Mouse (Mus musculus) myocyte (in vitro differentiated cells): ENCODE measurements around the gene 1700025G04Rik.

Experiments
- E2F4 ChIP-seq: IDR thresholded peaks from one replicate; pipeline ENCODE4 v1.6.1; 2011; ENCODE audit warnings: mild to moderate bottlenecking, control low read depth, moderate library complexity; ENCODE audit not compliant: insufficient read depth
- MAX ChIP-seq: IDR thresholded peaks from one replicate; pipeline ENCODE4 v1.6.1; 2011; ENCODE audit warnings: low read depth, mild to moderate bottlenecking, control low read depth
- MYOD1 ChIP-seq, 3 experiments: IDR thresholded peaks; one replicate each; pipeline ENCODE4 v1.6.1; 2011; ENCODE audit warnings: control low read depth in 2 of 3, low read depth in 2 of 3, mild to moderate bottlenecking in 2 of 3, moderate library complexity in 1 of 3; ENCODE audit not compliant: insufficient read length in 2 of 3, control insufficient read depth in 1 of 3
- POLR2A ChIP-seq: IDR thresholded peaks from one replicate; pipeline ENCODE4 v1.6.1; 2011; ENCODE audit warnings: low read depth, mild to moderate bottlenecking, control low read depth, moderate library complexity; ENCODE audit not compliant: insufficient read length
- POLR2AphosphoS2 ChIP-seq: IDR thresholded peaks from one replicate; pipeline ENCODE4 v1.6.1; 2011; ENCODE audit warnings: low read depth, control low read depth; ENCODE audit not compliant: insufficient read length
- REST ChIP-seq: IDR thresholded peaks from one replicate; pipeline ENCODE4 v1.6.1; 2011; ENCODE audit warnings: mild to moderate bottlenecking, control low read depth, moderate library complexity; ENCODE audit not compliant: insufficient read depth, insufficient read length
- SRF ChIP-seq: IDR thresholded peaks from one replicate; pipeline ENCODE4 v1.6.1; 2011; ENCODE audit warnings: low read depth; ENCODE audit not compliant: control insufficient read depth, insufficient read length
- TCF12 ChIP-seq: IDR thresholded peaks from one replicate; pipeline ENCODE4 v1.6.1; 2011; ENCODE audit warnings: mild to moderate bottlenecking, control low read depth; ENCODE audit not compliant: poor library complexity, insufficient read depth, severe bottlenecking
- TCF3 ChIP-seq: IDR thresholded peaks from one replicate; pipeline ENCODE4 v1.6.1; 2011; ENCODE audit warnings: low read depth, control low read depth; ENCODE audit not compliant: insufficient read length

GRCm38 (mm10) chr1:152028718-152029117 is 61.2 kb downstream of the 1700025G04Rik start:
- TF ChIP-seq POLR2A = no peak
- no peak for TF ChIP-seq TCF3
- no peak for TF ChIP-seq SRF
- no peak for TF ChIP-seq E2F4
- TF ChIP-seq REST = no peak
- no peak for TF ChIP-seq POLR2AphosphoS2
- TF ChIP-seq MAX = no peak
- no peak for TF ChIP-seq MYOD1 (IDR thresholded peaks at IDR 0.05; ENCODE audit: control insufficient read depth in 1 of 3, insufficient read length in 2 of 3, low read depth in 2 of 3)
- no peak for TF ChIP-seq TCF12
